Mouse (Mus musculus): ENCODE results near the gene Olfr1048.

DNA sequence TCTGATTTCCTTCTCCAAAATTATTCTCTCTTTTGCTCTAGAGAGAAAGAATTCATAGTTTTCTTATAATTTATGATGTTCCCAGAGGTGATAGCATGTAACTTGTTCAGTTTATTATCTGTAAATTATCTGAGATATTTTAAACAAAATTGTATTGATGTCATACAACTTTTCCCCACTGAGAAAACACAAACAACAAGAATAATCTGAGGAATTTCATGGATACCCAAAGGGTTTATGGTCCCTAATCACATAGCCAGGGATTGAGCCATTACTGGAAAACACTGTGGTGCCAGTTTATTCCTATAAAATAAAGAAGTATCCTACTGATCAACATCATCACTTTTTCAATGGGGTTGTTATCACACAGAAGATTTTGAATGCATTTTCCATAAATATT is at the start of gene Olfr1048:
- no peak for TF ChIP-seq GATA1 (IDR thresholded peaks at IDR 0.05; ENCODE audit: borderline replicate concordance, low read length)
- no peak for TF ChIP-seq FLI1 (IDR thresholded peaks at IDR 0.05; ENCODE audit: low read length)

All from megakaryocyte, embryonic 14.5 days (primary cell).